Mouse (Mus musculus): ENCODE data around the gene Zfp626. TPM values are rescaled to one million over a fixed set of nuclear protein-coding genes. Genes with fewer than 3 reads are reported as not detected.
"Not testable (repeated sequence)": the region's sequence is repeated elsewhere in the genome, so short reads cannot be mapped to it uniquely, and the experiment has no call there.

Gene Zfp626
- total and polyA plus RNA-seq, 2 experiments from 2014 or later: 0.81 to 7.3 TPM

GRCm38 (mm10) chr7:27801137-27801536 is 5.9 kb upstream of the Zfp626 start:
- Histone ChIP-seq H3K9me3 (ENCODE audit: low read length) (no peaks in the 10 kb centered on the region), H3K4me1 (ENCODE audit: insufficient read depth, low read length) (no peaks in the 10 kb centered on the region), H3K36me3 (ENCODE audit: insufficient read depth, low read length) (no peaks in the 10 kb centered on the region), H3K27me3 (ENCODE audit: insufficient read depth, low read length) (no peaks in the 10 kb centered on the region), H3K27ac (ENCODE audit: low read depth, low read length) (no peak overlapping the region), H3K9ac (replicated peaks; ENCODE audit: low read length, poor library complexity, severe bottlenecking) (no peak overlapping the region), H3K4me2 (ENCODE audit: low read depth, low read length, poor library complexity, severe bottlenecking) (no peak overlapping the region), H3K4me3 (ENCODE audit: low read depth, low read length) (no peak overlapping the region)
- peak; percentile 59 for TF ChIP-seq CTCF (IDR thresholded peaks at IDR 0.05)
- 55% methylated on average over 2 of the region's 2 CpGs for WGBS
- peak; percentile 34 for DNase-seq (ENCODE audit: low spot score)
- ATAC-seq (ENCODE audit: low FRiP score): no peak

DNA sequence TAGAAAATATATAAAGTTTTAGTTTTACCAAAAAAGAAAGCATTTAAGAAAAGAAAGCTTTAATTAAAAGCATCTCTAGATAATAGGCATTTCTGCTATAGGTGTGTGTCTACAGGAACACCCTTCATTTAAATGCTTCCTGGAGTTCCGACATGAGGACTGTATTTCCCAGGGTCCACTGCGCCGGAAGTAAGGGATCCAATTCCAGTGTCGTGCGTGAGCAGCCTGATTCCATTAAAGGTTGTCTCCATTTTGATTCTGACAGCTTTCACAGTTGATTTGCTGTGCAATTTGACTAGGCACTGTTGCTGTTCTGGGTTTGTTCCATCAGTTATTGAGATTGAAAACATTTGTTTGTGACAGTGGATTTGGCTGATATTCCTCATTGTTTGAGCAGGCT is 4.0 kb upstream of the Zfp626 start:
- Histone ChIP-seq H3K4me1 (ENCODE audit: insufficient read depth, low read length) (no peaks in the 10 kb centered on the region), H3K27me3 (ENCODE audit: insufficient read depth, low read length) (no peaks in the 10 kb centered on the region), H3K4me3 (ENCODE audit: low read depth, low read length) (no peak overlapping the region), H3K9me3 (ENCODE audit: low read length) (no peaks in the 10 kb centered on the region), H3K36me3 (ENCODE audit: insufficient read depth, low read length) (no peaks in the 10 kb centered on the region), H3K27ac (ENCODE audit: low read depth, low read length) (no peak overlapping the region), H3K4me2 (ENCODE audit: low read depth, low read length, poor library complexity, severe bottlenecking) (no peak overlapping the region), H3K9ac (replicated peaks; ENCODE audit: low read length, poor library complexity, severe bottlenecking) (no peak overlapping the region)
- WGBS: 70% methylated on average over 5 of the region's 5 CpGs
- ATAC-seq (ENCODE audit: low FRiP score) (no peak), DNase-seq (ENCODE audit: low spot score) (no peak)
- TF ChIP-seq CTCF (IDR thresholded peaks at IDR 0.05): no peak

- H3K4me2 ChIP-seq (ENCODE audit: low read depth, low read length, poor library complexity, severe bottlenecking): peak overlapping the region; percentile 75
- H3K4me3 ChIP-seq (ENCODE audit: low read depth, low read length): peak overlapping the region; percentile 50
- H3K9ac ChIP-seq (replicated peaks; ENCODE audit: low read length, poor library complexity, severe bottlenecking): peak overlapping the region; percentile 63
- peak; percentile 92 for ATAC-seq (ENCODE audit: low FRiP score)
- WGBS: under 1% methylated on average over 25 of the region's 25 CpGs
- H3K36me3 ChIP-seq (ENCODE audit: insufficient read depth, low read length): peaks cover 3% of the 10 kb centered on the region; the same call in 1 of the 2 replicates
- peak overlapping the region; percentile 34 for H3K27ac ChIP-seq (ENCODE audit: low read depth, low read length)
- H3K4me1 ChIP-seq (ENCODE audit: insufficient read depth, low read length): no peaks in the 10 kb centered on the region
- no peaks in the 10 kb centered on the region for H3K9me3 ChIP-seq (ENCODE audit: low read length)
- TF ChIP-seq CTCF (IDR thresholded peaks at IDR 0.05): no peak
- peak; percentile 83 for DNase-seq (ENCODE audit: low spot score)
- H3K27me3 ChIP-seq (ENCODE audit: insufficient read depth, low read length): no peaks in the 10 kb centered on the region
Observed at GRCm38 (mm10) chr7:27804297-27805030, 2.5 kb upstream of the Zfp626 start.

- not testable (repeated sequence) for H3K27ac ChIP-seq (ENCODE audit: low read depth, low read length); H3K9me3 ChIP-seq (ENCODE audit: low read length); H3K9ac ChIP-seq (replicated peaks; ENCODE audit: low read length, poor library complexity, severe bottlenecking); DNase-seq (ENCODE audit: low spot score); ATAC-seq (ENCODE audit: low FRiP score); H3K4me1 ChIP-seq (ENCODE audit: insufficient read depth, low read length); H3K4me2 ChIP-seq (ENCODE audit: low read depth, low read length, poor library complexity, severe bottlenecking); H3K27me3 ChIP-seq (ENCODE audit: insufficient read depth, low read length); H3K4me3 ChIP-seq (ENCODE audit: low read depth, low read length)
- 88% methylated on average over 7 of the region's 7 CpGs for WGBS
- H3K36me3 ChIP-seq (ENCODE audit: insufficient read depth, low read length): peaks cover 13% of the 10 kb centered on the region
Observed at GRCm38 (mm10) chr7:27807305-27807704, 309 bp downstream of the Zfp626 start.

DNA sequence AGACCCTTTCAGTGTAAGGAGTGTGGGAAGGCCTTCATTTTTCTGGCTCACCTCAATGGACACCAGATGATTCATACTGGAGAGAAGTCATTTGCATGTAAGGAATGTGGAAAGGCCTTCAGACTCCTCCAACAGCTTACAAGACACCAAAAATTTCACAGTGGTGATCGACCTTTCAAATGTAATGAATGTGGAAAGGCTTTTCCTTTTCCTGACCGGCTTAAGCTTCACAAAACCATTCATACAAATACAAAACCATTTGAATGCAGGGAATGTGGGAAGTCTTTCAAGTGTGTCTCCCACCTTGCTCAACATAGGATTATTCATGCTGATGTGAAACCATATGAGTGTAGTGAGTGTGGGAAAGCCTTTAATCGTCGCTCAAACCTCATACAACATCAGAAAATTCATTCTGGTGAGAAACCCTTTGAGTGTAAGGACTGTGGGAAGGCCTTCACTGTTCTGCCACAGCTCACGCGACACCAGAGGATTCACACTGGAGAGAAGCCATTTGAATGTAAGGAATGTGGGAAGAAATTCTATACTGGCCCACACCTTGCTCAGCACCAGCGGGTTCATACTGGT is 11.6 kb downstream of the Zfp626 start:
- WGBS: 82% methylated on average over 7 of the region's 7 CpGs
- Histone ChIP-seq H3K27ac (ENCODE audit: low read depth, low read length) (no peak overlapping the region), H3K4me3 (ENCODE audit: low read depth, low read length) (no peak overlapping the region), H3K4me1 (ENCODE audit: insufficient read depth, low read length) (no peaks in the 10 kb centered on the region), H3K36me3 (ENCODE audit: insufficient read depth, low read length) (peaks cover 16% of the 10 kb centered on the region), H3K9me3 (ENCODE audit: low read length) (no peaks in the 10 kb centered on the region), H3K4me2 (ENCODE audit: low read depth, low read length, poor library complexity, severe bottlenecking) (no peak overlapping the region), H3K9ac (replicated peaks; ENCODE audit: low read length, poor library complexity, severe bottlenecking) (no peak overlapping the region), H3K27me3 (ENCODE audit: insufficient read depth, low read length) (no peaks in the 10 kb centered on the region)
- no peak for TF ChIP-seq CTCF (IDR thresholded peaks at IDR 0.05)
- DNase-seq (ENCODE audit: low spot score): no peak
- ATAC-seq (ENCODE audit: low FRiP score): no peak

- Histone ChIP-seq H3K4me2 (ENCODE audit: low read depth, low read length, poor library complexity, severe bottlenecking) (no peak overlapping the region), H3K4me3 (ENCODE audit: low read depth, low read length) (no peak overlapping the region), H3K36me3 (ENCODE audit: insufficient read depth, low read length) (peaks cover 15% of the 10 kb centered on the region; the same call in 1 of the 2 replicates), H3K9me3 (ENCODE audit: low read length) (0 out of 2 replicates have a peak, but pooled peaks cover 3% of the 10 kb centered on the region), H3K27ac (ENCODE audit: low read depth, low read length) (no peak overlapping the region), H3K4me1 (ENCODE audit: insufficient read depth, low read length) (no peaks in the 10 kb centered on the region), H3K9ac (replicated peaks; ENCODE audit: low read length, poor library complexity, severe bottlenecking) (no peak overlapping the region), H3K27me3 (ENCODE audit: insufficient read depth, low read length) (no peaks in the 10 kb centered on the region)
- ATAC-seq (ENCODE audit: low FRiP score) (no peak), DNase-seq (ENCODE audit: low spot score) (no peak)
- TF ChIP-seq CTCF (IDR thresholded peaks at IDR 0.05): no peak
Observed at GRCm38 (mm10) chr7:27822611-27823010, 15.6 kb downstream of the Zfp626 start.
